Mouse (Mus musculus): Measurements from ENCODE around the gene Zbtb20.

The Zbtb20 gene

GRCm38 (mm10) chr16:42910716-42911115, 35.0 kb downstream of the Zbtb20 start:
- DNase-seq (ENCODE audit: low read depth, low spot score) = no peak

GRCm38 (mm10) chr16:42911326-42911725, 35.6 kb downstream of the Zbtb20 start:
- DNase-seq (ENCODE audit: low read depth, low spot score) = no peak

- peak; percentile 5 for DNase-seq (ENCODE audit: low read depth, low spot score)
These were observed 36.1 kb downstream of the Zbtb20 start for GRCm38 (mm10) chr16:42911815-42912214.

GRCm38 (mm10) chr16:42913291-42913690, 37.6 kb downstream of the Zbtb20 start:
- peak; percentile 40 for DNase-seq (ENCODE audit: low read depth, low spot score)

- peak; percentile 64 for DNase-seq (ENCODE audit: low read depth, low spot score)
These were observed 38.9 kb downstream of the Zbtb20 start for GRCm38 (mm10) chr16:42914457-42915085.

- no peak for DNase-seq (ENCODE audit: low read depth, low spot score)
These were observed 44.5 kb downstream of the Zbtb20 start for GRCm38 (mm10) chr16:42919992-42920760.

- no peak for DNase-seq (ENCODE audit: low read depth, low spot score)
These were observed 45.8 kb downstream of the Zbtb20 start for GRCm38 (mm10) chr16:42921436-42921835.

GRCm38 (mm10) chr16:42938211-42938610, 62.5 kb downstream of the Zbtb20 start:
- DNase-seq (ENCODE audit: low read depth, low spot score) = no peak

- no peak for DNase-seq (ENCODE audit: low read depth, low spot score)
These were observed 71.3 kb downstream of the Zbtb20 start for GRCm38 (mm10) chr16:42947016-42947415.

- peak; percentile 35 for DNase-seq (ENCODE audit: low read depth, low spot score)
These were observed 79.7 kb downstream of the Zbtb20 start for GRCm38 (mm10) chr16:42955401-42955800.

- DNase-seq (ENCODE audit: low read depth, low spot score) = no peak
These were observed 97.2 kb downstream of the Zbtb20 start for GRCm38 (mm10) chr16:42972872-42973271.

GRCm38 (mm10) chr16:42998896-42999295, 123.2 kb downstream of the Zbtb20 start:
- DNase-seq (ENCODE audit: low read depth, low spot score) = no peak

GRCm38 (mm10) chr16:43026351-43026750, 150.7 kb downstream of the Zbtb20 start:
- DNase-seq (ENCODE audit: low read depth, low spot score) = no peak

GRCm38 (mm10) chr16:43029243-43029642, 153.6 kb downstream of the Zbtb20 start:
- no peak for DNase-seq (ENCODE audit: low read depth, low spot score)

- no peak for DNase-seq (ENCODE audit: low read depth, low spot score)
These were observed 160.0 kb downstream of the Zbtb20 start for GRCm38 (mm10) chr16:43035709-43036108.

GRCm38 (mm10) chr16:43036510-43036909, 160.8 kb downstream of the Zbtb20 start:
- no peak for DNase-seq (ENCODE audit: low read depth, low spot score)

GRCm38 (mm10) chr16:43037320-43037719, 161.6 kb downstream of the Zbtb20 start:
- DNase-seq (ENCODE audit: low read depth, low spot score) = no peak

GRCm38 (mm10) chr16:43045611-43046010, 169.9 kb downstream of the Zbtb20 start:
- DNase-seq (ENCODE audit: low read depth, low spot score) = no peak

- DNase-seq (ENCODE audit: low read depth, low spot score) = no peak
These were observed 171.0 kb downstream of the Zbtb20 start for GRCm38 (mm10) chr16:43046686-43047085.

- no peak for DNase-seq (ENCODE audit: low read depth, low spot score)
These were observed 194.1 kb downstream of the Zbtb20 start for GRCm38 (mm10) chr16:43069666-43070295.

GRCm38 (mm10) chr16:43071875-43072274, 196.2 kb downstream of the Zbtb20 start:
- DNase-seq (ENCODE audit: low read depth, low spot score) = no peak

GRCm38 (mm10) chr16:43072818-43073594, 197.3 kb downstream of the Zbtb20 start:
- no peak for DNase-seq (ENCODE audit: low read depth, low spot score)

All from ZHBTc4 (cell line).